Mouse (Mus musculus) gastrocnemius, postnatal 14 days (tissue): ENCODE data around the gene Supt16. TPM values are rescaled to one million over a fixed set of nuclear protein-coding genes. Genes with fewer than 3 reads are reported as not detected.

Experiments used
- DNase-seq: peaks from one replicate; pipeline ENCODE4 v3.0.0; 2021; ENCODE audit warnings: mixed read lengths
- intact Hi-C: fragments of 180-260 bp; cut with DNase I; formaldehyde crosslinking; loops from one replicate; pipeline ENCODE4 v1.15.1; 2025; ENCODE audit warnings: low total_unique reads
- long read RNA-seq, 2 experiments: library from polyadenylated mRNA; stranded (forward); transcript quantifications; one replicate each; pipeline ENCODE4 v2.0.0; 2021
- total RNA-seq, 2 experiments: library from RNA; stranded (reverse); gene quantifications; 2 replicates each; pipeline ENCODE4 v1.2.3; 2021

Gene Supt16
- 10 to 100 TPM; 15.7 to 16.1 TPM for total RNA-seq
- long read RNA-seq, experiment 1, full-length matches to known transcripts = 1 of 2 reads
- long read RNA-seq, experiment 1, partial matches to known transcripts = 1 of 2 reads
- long read RNA-seq, experiment 1, other reads (novel, unspliced or antisense) = 0 of 2 reads
- long read RNA-seq, experiment 2, full-length matches to known transcripts = 3 of 3 reads
- long read RNA-seq, experiment 2, partial matches to known transcripts = 0 of 3 reads
- long read RNA-seq, experiment 2, other reads (novel, unspliced or antisense) = 0 of 3 reads

GRCm38 (mm10) chr14:52197156-52197878, at the start of gene Supt16:
Supt16 (minus strand) TSS chr14:52197416.
- peak; percentile 87 for DNase-seq
- intact Hi-C loops = loop anchor here (10.0 kb wide), 1 partner anchor 73 kb away; no protein-coding TSS in a partner anchor

- no peak for DNase-seq
- intact Hi-C loops = no loop called here
Observed at GRCm38 (mm10) chr14:52246129-52246528, 48.9 kb upstream of the Supt16 start.

GRCm38 (mm10) chr14:52244690-52245042, 47.5 kb upstream of the Supt16 start:
- intact Hi-C loops = no loop called here
- no peak for DNase-seq

GRCm38 (mm10) chr14:52244041-52244689, 46.9 kb upstream of the Supt16 start:
- DNase-seq = peak; percentile 99

GRCm38 (mm10) chr14:52236216-52236615, 39.0 kb upstream of the Supt16 start:
- intact Hi-C loops = no loop called here
- no peak for DNase-seq

More at GRCm38 (mm10) chr14:52244041-52244689, 46.9 kb upstream of the Supt16 start:
- intact Hi-C loops = no loop called here

GRCm38 (mm10) chr14:52235165-52235564, 37.9 kb upstream of the Supt16 start:
- intact Hi-C loops = no loop called here
- DNase-seq = peak; percentile 34

- intact Hi-C loops = no loop called here
- DNase-seq = no peak
Observed at GRCm38 (mm10) chr14:52232249-52232648, 35.0 kb upstream of the Supt16 start.

- no peak for DNase-seq
- intact Hi-C loops = no loop called here
Observed at GRCm38 (mm10) chr14:52225972-52226371, 28.8 kb upstream of the Supt16 start.

- intact Hi-C loops = no loop called here
- no peak for DNase-seq
Observed at GRCm38 (mm10) chr14:52217261-52217660, 20.0 kb upstream of the Supt16 start.

- DNase-seq = no peak
- intact Hi-C loops = loop anchor here (10.0 kb wide), 1 partner anchor 75 kb away; no protein-coding TSS in a partner anchor
Observed at GRCm38 (mm10) chr14:52199412-52199811, 2.2 kb upstream of the Supt16 start.

GRCm38 (mm10) chr14:52198141-52198540, 925 bp upstream of the Supt16 start:
- intact Hi-C loops = loop anchor here (10.0 kb wide), 1 partner anchor 73 kb away; no protein-coding TSS in a partner anchor
- no peak for DNase-seq

GRCm38 (mm10) chr14:52196230-52197155, 723 bp downstream of the Supt16 start:
- DNase-seq = peak; percentile 11

GRCm38 (mm10) chr14:52195691-52196090, 1.5 kb downstream of the Supt16 start:
- peak; percentile 27 for DNase-seq
- intact Hi-C loops = loop anchor here (10.0 kb wide), 1 partner anchor 71 kb away; no protein-coding TSS in a partner anchor

More at GRCm38 (mm10) chr14:52196230-52197155, 723 bp downstream of the Supt16 start:
- intact Hi-C loops = loop anchor here (10.0 kb wide), 1 partner anchor 72 kb away; no protein-coding TSS in a partner anchor

- no peak for DNase-seq
- intact Hi-C loops = loop anchor here (10.0 kb wide), 1 partner anchor 66 kb away; no protein-coding TSS in a partner anchor
Observed at GRCm38 (mm10) chr14:52190740-52191359, 6.4 kb downstream of the Supt16 start.

GRCm38 (mm10) chr14:52189519-52189918, 7.7 kb downstream of the Supt16 start:
- no peak for DNase-seq
- intact Hi-C loops = no loop called here

GRCm38 (mm10) chr14:52188788-52189187, 8.4 kb downstream of the Supt16 start:
- DNase-seq = no peak
- intact Hi-C loops = no loop called here

GRCm38 (mm10) chr14:52166571-52166970, 30.6 kb downstream of the Supt16 start:
- intact Hi-C loops = no loop called here
- no peak for DNase-seq

- DNase-seq = no peak
- intact Hi-C loops = loop anchor here (5.0 kb wide), 1 partner anchor 46 kb away; no protein-coding TSS in a partner anchor
Observed at GRCm38 (mm10) chr14:52160911-52161310, 36.3 kb downstream of the Supt16 start.
